Mouse (Mus musculus) B cell, adult 62 days (primary cell): Measurements from ENCODE around the gene Creld2. TPM values are rescaled to one million over a fixed set of nuclear protein-coding genes. Genes with fewer than 3 reads are reported as not detected.

ENCODE experiments used
- total RNA-seq: library from RNA; stranded (reverse); gene quantifications from 4 replicates; pipeline ENCODE4 v1.2.4, GENCODE M21; 2023

Creld2 gene
- 29.7 to 34.6 TPM (median 32.8 TPM) in 4 replicates for total RNA-seq

GRCm38 (mm10) chr15:88819026-88819905, at the start of gene Creld2, which contains the start of gene Alg12:
TSS of gene Creld2 (plus strand) at chr15:88819646.
TSS of gene Alg12 (minus strand) at chr15:88819318.

DNA sequence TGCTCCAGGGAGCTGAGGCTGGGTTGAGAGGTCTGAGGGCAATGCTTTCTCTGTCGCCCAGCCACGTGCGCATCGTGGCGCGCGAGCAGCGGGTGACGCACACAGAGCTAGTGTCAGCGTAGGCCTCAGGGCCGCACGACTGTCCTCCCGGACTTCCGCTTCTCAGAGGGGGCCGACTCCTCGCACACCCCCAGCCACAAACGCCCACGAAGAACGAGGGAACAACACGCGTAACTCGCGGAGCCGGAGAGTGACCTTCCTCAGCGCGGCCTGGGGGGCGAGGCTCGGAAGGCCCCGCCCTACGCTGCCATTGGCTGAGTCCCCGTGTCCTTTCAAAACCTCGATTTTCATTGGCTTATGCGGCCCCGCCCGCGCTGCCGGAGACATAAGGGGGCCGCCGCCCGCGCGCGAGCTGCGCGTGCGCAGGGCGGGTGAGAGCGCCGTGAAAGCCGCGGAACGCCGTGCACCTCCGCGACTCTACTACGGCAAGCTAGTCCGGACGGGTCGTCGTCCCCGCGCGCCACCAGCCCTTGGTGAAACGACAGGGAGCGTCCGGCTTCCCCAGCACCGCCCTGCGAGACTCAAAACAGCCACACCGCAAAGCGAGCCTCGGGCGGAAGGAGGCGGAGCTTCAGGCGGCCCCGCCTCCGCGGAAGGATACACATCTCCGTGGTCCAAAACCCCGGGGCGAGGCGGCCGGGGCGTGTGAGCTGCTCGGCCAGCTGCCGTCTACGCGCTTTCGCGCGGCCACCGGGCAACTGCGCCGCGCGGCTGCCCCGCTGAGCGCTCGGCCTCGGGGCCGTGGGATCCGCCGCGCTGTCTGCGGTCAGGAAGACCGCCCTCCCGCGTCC, 42.6 kb downstream of the Creld2 start, which contains the start of gene Pim3:
Gene Pim3, plus strand, starts transcription at position 415 of the 851 bp plus-strand sequence.

Other genes starting within 250 kb of the Creld2 start
- not detected in 4 replicates for gene Zdhhc25, start 219.3 kb upstream of the Creld2 start, total RNA-seq
- 110 to 125 TPM (median 113 TPM) in 4 replicates for gene Brd1, start 85.4 kb upstream of the Creld2 start, total RNA-seq
- gene Zbed4, start 68.0 kb upstream of the Creld2 start, total RNA-seq = 30.8 to 33.4 TPM (median 32.7 TPM) in 4 replicates
- 17.9 to 20.3 TPM (median 19.7 TPM) in 4 replicates for gene Alg12, start 328 bp upstream of the Creld2 start, total RNA-seq
- 132 to 156 TPM (median 147 TPM) in 4 replicates for gene Pim3, start 42.5 kb downstream of the Creld2 start, total RNA-seq
- not detected in 4 replicates for gene Ttll8, start 134.8 kb downstream of the Creld2 start, total RNA-seq
- gene Mlc1, start 159.4 kb downstream of the Creld2 start, total RNA-seq = not detected in 4 replicates
- gene Mov10l1, start 163.3 kb downstream of the Creld2 start, total RNA-seq = not detected in 4 replicates
- gene Panx2, start 240.1 kb downstream of the Creld2 start, total RNA-seq = not detected in 4 replicates